9 mouse cellular contexts compared by ENCODE assay signal in the genomic region with DNA sequence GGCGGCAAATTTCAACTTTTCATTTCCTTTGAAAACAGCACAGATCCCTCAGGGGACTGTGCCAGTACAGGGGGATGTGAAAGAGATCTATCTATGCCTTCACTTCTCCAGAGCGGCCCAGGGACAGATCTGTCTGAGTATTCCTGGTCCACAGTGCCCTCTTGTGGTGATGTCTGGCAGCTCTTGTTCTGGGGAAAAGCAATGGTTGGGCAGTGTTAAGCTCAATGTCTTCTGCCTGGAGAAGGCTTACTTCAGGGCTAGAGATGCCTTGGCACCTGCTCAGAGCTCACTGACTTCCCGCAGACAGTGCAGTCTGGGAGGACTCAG. TPM values are rescaled to one million over a fixed set of nuclear protein-coding genes. Genes with fewer than 3 reads are reported as not detected.
DNase-seq lines count a peak whose midpoint lies in the region; ATAC-seq and TF ChIP-seq lines count a peak whose summit lies in the region.
"Had no signal": no experiment of that assay in that cellular context is flagged by ENCODE, and none has a peak within 500 bp of the region (broad histone marks: within the 10 kb centered on the region; RNA-seq: fewer than 3 reads in every experiment).

No protein-coding gene starts in this region.

- WGBS in forebrain, embryonic 12.5 days, result 10% methylated on average over 3 of the region's 3 CpGs
- 9% methylated on average over 3 of the region's 3 CpGs for WGBS in liver, embryonic 16.5 days (ENCODE audit: insufficient replicate concordance)
- WGBS in neural tube, embryonic 14.5 days, result 8% methylated on average over 3 of the region's 3 CpGs

- no peak overlapping the region for H3K9ac ChIP-seq in CH12.LX (ENCODE audit: insufficient read depth, low read depth)
- no peak overlapping the region for H3K9ac ChIP-seq in forebrain, embryonic 12.5 days
- H3K9ac ChIP-seq in liver, embryonic 16.5 days (ENCODE audit: low read depth, low read length), result no peak overlapping the region
- H3K9ac ChIP-seq in neural tube, embryonic 14.5 days (replicated peaks; ENCODE audit: low read depth, low read length), result no peak overlapping the region
- H3K9ac ChIP-seq: heart, embryonic 13.5 days had no signal

- intact Hi-C loops in heart, postnatal 10 days (cut with DNase I), result loop anchor here (1.0 kb wide), 1 partner anchor 81 kb away; no protein-coding TSS in a partner anchor

- H3K4me1 ChIP-seq in CH12.LX (ENCODE audit: control insufficient read depth in 1 of 2, insufficient read depth in 2 of 2), result peaks cover 0 to 26% of the 10 kb centered on the region in 2 experiments; a peak in 2 of 4 replicates
- H3K4me1 ChIP-seq in forebrain, embryonic 12.5 days, result no peaks in the 10 kb centered on the region
- peaks cover 5% of the 10 kb centered on the region; the same call in 1 of the 2 replicates for H3K4me1 ChIP-seq in liver, embryonic 16.5 days (ENCODE audit: control insufficient read depth, low read depth, low read length)
- no peaks in the 10 kb centered on the region for H3K4me1 ChIP-seq in neural tube, embryonic 14.5 days (ENCODE audit: control insufficient read depth, insufficient read depth, low read length)
- no peaks in the 10 kb centered on the region for H3K4me1 ChIP-seq in testis, adult 2 months (ENCODE audit: control insufficient read depth, insufficient read depth, low read length)

- ATAC-seq in forebrain, embryonic 12.5 days (ENCODE audit: low FRiP score), result peak; percentile 64
- ATAC-seq in liver, embryonic 16.5 days (ENCODE audit: low read depth), result peak; percentile 68
- peak; percentile 91 for ATAC-seq in neural tube, embryonic 14.5 days (ENCODE audit: low read depth)

- no peaks in the 10 kb centered on the region for H3K27me3 ChIP-seq in CH12.LX (replicated peaks)
- no peaks in the 10 kb centered on the region for H3K27me3 ChIP-seq in forebrain, embryonic 12.5 days
- no peaks in the 10 kb centered on the region for H3K27me3 ChIP-seq in liver, embryonic 16.5 days (ENCODE audit: control insufficient read depth, insufficient read depth, low read depth, low read length)
- no peaks in the 10 kb centered on the region for H3K27me3 ChIP-seq in neural tube, embryonic 14.5 days (ENCODE audit: control insufficient read depth, insufficient read depth, low read length)
- no peaks in the 10 kb centered on the region for H3K27me3 ChIP-seq in testis, adult 2 months (ENCODE audit: control insufficient read depth, insufficient read depth, low read length)
- H3K27me3 ChIP-seq: heart, embryonic 13.5 days had no signal

- TF ChIP-seq RAD21 in CH12.LX (IDR thresholded peaks at IDR 0.05; ENCODE audit: low read depth, low read length), result peak; percentile 96

- peaks cover 57 to 92% of the 10 kb centered on the region in 2 experiments for H3K36me3 ChIP-seq in CH12.LX (replicated peaks in 1 of 2; ENCODE audit: control insufficient read depth in 1 of 2, insufficient read depth in 1 of 2, low read length in 1 of 2)
- H3K36me3 ChIP-seq in forebrain, embryonic 12.5 days (replicated peaks), result peaks cover 39% of the 10 kb centered on the region
- H3K36me3 ChIP-seq in liver, embryonic 16.5 days (ENCODE audit: control insufficient read depth, insufficient read depth), result 0 out of 2 replicates have a peak, but pooled peaks cover 5% of the 10 kb centered on the region
- H3K36me3 ChIP-seq in neural tube, embryonic 14.5 days (ENCODE audit: control insufficient read depth, insufficient read depth, low read length), result peaks cover 13% of the 10 kb centered on the region
- H3K36me3 ChIP-seq in testis, adult 2 months (ENCODE audit: control insufficient read depth, insufficient read depth, low read length), result peaks cover 1% of the 10 kb centered on the region

- no peak overlapping the region for H3K27ac ChIP-seq in CH12.LX (ENCODE audit: insufficient read depth, low read depth)
- no peak overlapping the region for H3K27ac ChIP-seq in forebrain, embryonic 12.5 days
- no peak overlapping the region for H3K27ac ChIP-seq in liver, embryonic 16.5 days (ENCODE audit: low read length)
- H3K27ac ChIP-seq in neural tube, embryonic 14.5 days (ENCODE audit: low read depth, low read length), result no peak overlapping the region
- no peak overlapping the region for H3K27ac ChIP-seq in testis, adult 2 months (ENCODE audit: control insufficient read depth, insufficient read depth, low read depth, low read length)
- H3K27ac ChIP-seq: heart, embryonic 13.5 days had no signal

- in situ Hi-C loops in CH12.LX (cut with MboI; ENCODE audit: low pct_ligation_motif_present, low pct_unique_long_range_greater_than_20kb, low sequenced_read_pairs), result loop anchor here (5.0 kb wide), 1 partner anchor 85 kb away; no protein-coding TSS in a partner anchor

- H3K4me3 ChIP-seq in CH12.LX (replicated peaks in 1 of 3; ENCODE audit: low read depth in 2 of 3, low read length in 2 of 3, poor library complexity in 1 of 3), result no peak overlapping the region
- H3K4me3 ChIP-seq in forebrain, embryonic 12.5 days (replicated peaks), result no peak overlapping the region
- H3K4me3 ChIP-seq in liver, embryonic 16.5 days (ENCODE audit: low read depth, low read length), result no peak overlapping the region
- H3K4me3 ChIP-seq in neural tube, embryonic 14.5 days (ENCODE audit: low read depth, low read length), result no peak overlapping the region
- no peak overlapping the region for H3K4me3 ChIP-seq in testis, adult 2 months (ENCODE audit: control insufficient read depth, low read depth, low read length)
- H3K4me3 ChIP-seq: heart, embryonic 13.5 days had no signal

- peak; percentile 80 to 98 for TF ChIP-seq CTCF in CH12.LX (conservative IDR thresholded peaks at IDR 0.05 in 1 of 2, IDR thresholded peaks at IDR 0.05 in 1 of 2; ENCODE audit: low read depth in 2 of 2, low read length in 2 of 2)
- TF ChIP-seq CTCF in testis, adult 2 months (IDR thresholded peaks at IDR 0.05; ENCODE audit: control insufficient read depth, insufficient read depth, insufficient replicate concordance, low read depth, low read length), result peak; percentile 61; the same call in 1 of the 2 replicates

- dilution Hi-C loops in CH12.LX (cut with MboI; ENCODE audit: extremely low pct_ligation_motif_present, extremely low pct_unique_long_range_greater_than_20kb, low sequenced_read_pairs), result no loop called here

- TF ChIP-seq POLR2A in CH12.LX (IDR thresholded peaks at IDR 0.05; ENCODE audit: low read depth, low read length), result no peak
- TF ChIP-seq POLR2A in testis, adult 2 months (IDR thresholded peaks at IDR 0.05; ENCODE audit: control insufficient read depth, low read depth, low read length), result no peak

- DNase-seq in CH12.LX (ENCODE audit: extremely low read depth), result peak; percentile 94
- DNase-seq in c-Kit-positive CD71-positive TER-119-negative erythroid progenitor cells, embryonic 14.5 days (ENCODE audit: low read depth), result peak; percentile 80
- peak; percentile 91 to 96 for DNase-seq in heart, postnatal 10 days
- DNase-seq in kidney, postnatal 4 days, result peak; percentile 92

- H3K4me2 ChIP-seq in CH12.LX (ENCODE audit: insufficient read depth, low read depth, poor library complexity, severe bottlenecking), result no peak overlapping the region
- H3K4me2 ChIP-seq in forebrain, embryonic 12.5 days, result no peak overlapping the region
- no peak overlapping the region for H3K4me2 ChIP-seq in liver, embryonic 16.5 days (ENCODE audit: low read depth, low read length)
- no peak overlapping the region for H3K4me2 ChIP-seq in neural tube, embryonic 14.5 days (ENCODE audit: low read depth, low read length)
- H3K4me2 ChIP-seq: heart, embryonic 13.5 days had no signal

- no peaks in the 10 kb centered on the region for H3K9me3 ChIP-seq in CH12.LX (replicated peaks; ENCODE audit: low read length)
- H3K9me3 ChIP-seq in forebrain, embryonic 12.5 days, result no peaks in the 10 kb centered on the region
- H3K9me3 ChIP-seq in liver, embryonic 16.5 days (replicated peaks; ENCODE audit: control insufficient read depth, low read length), result no peaks in the 10 kb centered on the region
- no peaks in the 10 kb centered on the region for H3K9me3 ChIP-seq in neural tube, embryonic 14.5 days (ENCODE audit: control insufficient read depth, low read length)
- H3K9me3 ChIP-seq: heart, embryonic 13.5 days had no signal

- no peaks in the 10 kb centered on the region for H3K79me2 ChIP-seq in CH12.LX (replicated peaks; ENCODE audit: control insufficient read depth, extremely low read depth, insufficient read depth, poor library complexity, severe bottlenecking)

- TF ChIP-seq EP300 in CH12.LX (IDR thresholded peaks at IDR 0.05; ENCODE audit: low read length), result no peak

TF ChIP-seq in CH12.LX, 34 proteins besides CTCF, POLR2A, EP300 and RAD21 (continues in another document):
- TF ChIP-seq IRF4 (IDR thresholded peaks at IDR 0.05; ENCODE audit: low read depth, low read length) (peak; percentile 74), ELF1 (IDR thresholded peaks at IDR 0.05; ENCODE audit: low read depth, low read length) (no peak)

RNA-seq across cellular contexts. Expression of a gene that starts 17.8 kb away (rescaled TPM):
- total RNA-seq in CH12.LX (2012; rRNA removed), result 12.0 and 13.5 TPM in 2 replicates
- 25.8 and 26.0 TPM in 2 replicates for total RNA-seq in CH12.LX (2014; rRNA removed)
- polyA plus RNA-seq in CH12.LX (2012; ENCODE audit: insufficient read length, low read depth), result 15.3 and 17.7 TPM in 2 replicates
- polyA plus RNA-seq in forebrain, embryonic 12.5 days (2016; fragmentation: Nextera tagmentation; extraction: Ambion mirVana), result 10.9 TPM in 2 replicates
- total RNA-seq in heart, postnatal 10 days (2021), result 10 to 100 TPM; 10.1 to 10.2 TPM
- 3.9 and 4.1 TPM in 2 replicates for polyA plus RNA-seq in liver, embryonic 16.5 days (2015; fragmentation: Nextera tagmentation; extraction: Ambion mirVana)
- polyA plus RNA-seq in neural tube, embryonic 14.5 days (2014; fragmentation: Nextera tagmentation; extraction: Ambion mirVana), result 7.6 and 9.1 TPM in 2 replicates
- polyA plus RNA-seq in testis, adult 2 months (2012; rRNA removed), result 6.3 and 8.1 TPM in 2 replicates

RNA-seq across cellular contexts. Expression of a gene that starts 42.7 kb away (rescaled TPM):
- 5.1 and 5.8 TPM in 2 replicates for total RNA-seq in CH12.LX (2012; rRNA removed)
- total RNA-seq in CH12.LX (2014; rRNA removed), result 2.0 and 2.4 TPM in 2 replicates
- polyA plus RNA-seq in CH12.LX (2012; ENCODE audit: insufficient read length, low read depth), result 5.6 and 6.0 TPM in 2 replicates
- polyA plus RNA-seq in forebrain, embryonic 12.5 days (2016; fragmentation: Nextera tagmentation; extraction: Ambion mirVana), result 24.6 and 28.1 TPM in 2 replicates
- total RNA-seq in heart, postnatal 10 days (2021), result 10 to 100 TPM; 14.8 to 16.8 TPM
- 11.0 and 12.0 TPM in 2 replicates for polyA plus RNA-seq in liver, embryonic 16.5 days (2015; fragmentation: Nextera tagmentation; extraction: Ambion mirVana)
- 20.7 and 22.1 TPM in 2 replicates for polyA plus RNA-seq in neural tube, embryonic 14.5 days (2014; fragmentation: Nextera tagmentation; extraction: Ambion mirVana)
- polyA plus RNA-seq in testis, adult 2 months (2012; rRNA removed), result 21.5 and 25.6 TPM in 2 replicates

RNA-seq across cellular contexts. Expression of a gene that starts 45.9 kb away (rescaled TPM):
- total RNA-seq in CH12.LX (2012; rRNA removed), result 109 and 110 TPM in 2 replicates
- total RNA-seq in CH12.LX (2014; rRNA removed), result 119 and 122 TPM in 2 replicates
- 186 and 189 TPM in 2 replicates for polyA plus RNA-seq in CH12.LX (2012; ENCODE audit: insufficient read length, low read depth)
- 25.8 and 29.0 TPM in 2 replicates for polyA plus RNA-seq in forebrain, embryonic 12.5 days (2016; fragmentation: Nextera tagmentation; extraction: Ambion mirVana)
- total RNA-seq in heart, postnatal 10 days (2021), result 10 to 100 TPM; 18.7 to 20.0 TPM
- polyA plus RNA-seq in liver, embryonic 16.5 days (2015; fragmentation: Nextera tagmentation; extraction: Ambion mirVana), result 16.3 and 16.4 TPM in 2 replicates
- polyA plus RNA-seq in neural tube, embryonic 14.5 days (2014; fragmentation: Nextera tagmentation; extraction: Ambion mirVana), result 20.6 and 36.6 TPM in 2 replicates
- 240 and 255 TPM in 2 replicates for polyA plus RNA-seq in testis, adult 2 months (2012; rRNA removed)
